Comparison of ENCODE assay signal across 9 mouse cellular contexts in genomic region chr8:125488747-125489146, GRCm38 (mm10).
DNase-seq lines count a peak whose midpoint lies in the region; ATAC-seq lines count a peak whose summit lies in the region.
"Had no signal": no experiment of that assay in that cellular context is flagged by ENCODE, and none has a peak within 500 bp of the region (broad histone marks: within the 10 kb centered on the region; RNA-seq: fewer than 3 reads in every experiment).

No protein-coding gene starts in this region.

- no peak overlapping the region for H3K27ac ChIP-seq in kidney, embryonic 16.5 days (ENCODE audit: low read length)
- no peak overlapping the region for H3K27ac ChIP-seq in kidney, embryonic 14.5 days (ENCODE audit: low read depth, low read length)

- peaks cover 12% of the 10 kb centered on the region for H3K4me1 ChIP-seq in kidney, embryonic 16.5 days (ENCODE audit: insufficient read depth, low read length)
- peaks cover 20% of the 10 kb centered on the region for H3K4me1 ChIP-seq in kidney, embryonic 14.5 days (ENCODE audit: control insufficient read depth, insufficient read depth, low read length)

- no peaks in the 10 kb centered on the region for H3K9me3 ChIP-seq in kidney, embryonic 16.5 days (ENCODE audit: low read length)
- H3K9me3 ChIP-seq in kidney, embryonic 14.5 days (ENCODE audit: control insufficient read depth, low read length), result no peaks in the 10 kb centered on the region

- 0 out of 2 replicates have a peak, but pooled peaks have one; percentile 32 for ATAC-seq in kidney, embryonic 16.5 days (ENCODE audit: low FRiP score, low TSS enrichment)
- no peak for ATAC-seq in kidney, embryonic 14.5 days (ENCODE audit: low FRiP score, low TSS enrichment)

- DNase-seq in gastrocnemius, postnatal 25 days, result peak; percentile 21
- peak; percentile 52 to 60 for DNase-seq in heart, adult 9 months (ENCODE audit: low spot score in 2 of 2)
- DNase-seq in kidney, postnatal 4 days, result peak; percentile 68 to 71
- no peak for DNase-seq in T-cell, adult 2 months (ENCODE audit: low spot score)
- no peak for DNase-seq in spleen, postnatal 4 days (ENCODE audit: low spot score in 2 of 2)
- DNase-seq: right cerebral cortex, adult 18-20 months had no signal

- peaks cover 29% of the 10 kb centered on the region for H3K36me3 ChIP-seq in kidney, embryonic 16.5 days (ENCODE audit: insufficient read depth, low read length)
- H3K36me3 ChIP-seq in kidney, embryonic 14.5 days (ENCODE audit: control insufficient read depth, insufficient read depth, low read length), result peaks cover 24% of the 10 kb centered on the region

- H3K27me3 ChIP-seq in kidney, embryonic 16.5 days (ENCODE audit: insufficient read depth, low read length), result no peaks in the 10 kb centered on the region
- H3K27me3 ChIP-seq in kidney, embryonic 14.5 days (ENCODE audit: control insufficient read depth, insufficient read depth, low read length), result no peaks in the 10 kb centered on the region

- no peak overlapping the region for H3K4me3 ChIP-seq in kidney, embryonic 16.5 days (ENCODE audit: low read length)
- no peak overlapping the region for H3K4me3 ChIP-seq in kidney, embryonic 14.5 days (ENCODE audit: low read length)
- H3K4me3 ChIP-seq: erythroblast, embryonic 14.5 days had no signal

- WGBS in kidney, embryonic 16.5 days, result 18% methylated on average over 1 of the region's 1 CpGs
- WGBS in kidney, embryonic 14.5 days, result 42% methylated on average over 1 of the region's 1 CpGs

- H3K4me2 ChIP-seq in kidney, embryonic 16.5 days (replicated peaks; ENCODE audit: low read depth, low read length), result no peak overlapping the region
- H3K4me2 ChIP-seq in kidney, embryonic 14.5 days (replicated peaks; ENCODE audit: low read depth, low read length), result no peak overlapping the region

- no peak overlapping the region for H3K9ac ChIP-seq in kidney, embryonic 16.5 days (replicated peaks; ENCODE audit: low read length)
- H3K9ac ChIP-seq in kidney, embryonic 14.5 days (ENCODE audit: low read depth, low read length), result no peak overlapping the region

Comparison
In these comparisons a context has a peak if more than half of its experiments do, and no peak if none do; other contexts are left out.
1. DNase-seq: peak in gastrocnemius, postnatal 25 days (single experiment), heart, adult 9 months (2 of 2) and kidney, postnatal 4 days (2 of 2); none in T-cell, adult 2 months (single experiment) and spleen, postnatal 4 days (0 of 2).